Mouse (Mus musculus) heart, adult 11 months (tissue): Measurements from ENCODE around the gene Clk4.

Experiments
- DNase-seq: peaks from one replicate; pipeline ENCODE4 v3.0.0; 2022

Gene Clk4

DNA sequence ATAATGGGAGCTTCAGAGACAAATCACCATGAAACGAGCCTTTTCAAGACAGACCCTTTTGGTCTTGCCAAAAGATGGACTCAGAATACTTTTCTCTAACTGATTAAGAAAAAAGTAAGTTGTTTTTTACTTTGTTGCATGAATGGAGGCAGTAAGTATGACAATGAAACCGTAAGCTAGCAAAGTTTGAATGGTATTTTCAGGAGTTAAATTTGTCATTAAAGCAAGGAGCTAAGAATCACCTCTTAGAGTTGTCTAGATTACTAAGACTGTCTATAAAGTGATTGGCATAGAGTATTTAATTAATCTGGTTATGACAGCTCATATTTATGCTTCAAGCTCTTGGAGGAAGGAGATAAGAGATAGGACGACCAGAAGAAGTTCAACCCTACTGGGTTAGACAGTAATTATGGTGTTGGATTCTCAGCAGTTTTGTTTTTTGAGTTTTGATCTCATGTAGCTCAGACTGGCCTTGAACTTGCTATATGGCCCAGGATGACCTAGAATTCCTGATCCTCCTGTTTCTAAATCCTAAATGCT lies at the start of gene Clk4:
TSS of gene Clk4 (plus strand) at position 51 of the 540 bp plus-strand sequence.
- DNase-seq, result no peak

DNA sequence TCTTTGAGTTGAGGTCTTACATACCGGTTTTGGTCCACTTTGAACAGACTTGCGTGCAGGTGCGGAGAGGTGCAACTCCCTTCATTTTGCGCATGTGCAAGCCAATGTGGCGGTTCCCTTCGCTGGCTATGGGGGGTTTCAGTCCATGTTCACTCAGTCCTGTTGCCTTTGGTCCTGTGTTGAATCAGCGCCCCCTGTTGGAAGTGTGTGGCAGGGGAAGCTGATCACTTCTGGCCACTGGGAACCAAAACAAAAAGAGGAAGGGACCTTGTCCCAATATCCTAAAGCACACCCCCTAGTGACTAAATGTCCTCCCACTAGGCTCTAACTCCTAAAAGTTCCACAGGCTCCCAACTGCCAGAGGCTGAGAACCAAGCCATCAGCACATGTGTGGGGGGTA lies 47.5 kb upstream of the Clk4 start:
- DNase-seq, result peak; percentile 57

- DNase-seq, result peak; percentile 87
Measured at GRCm38 (mm10) chr11:51219396-51219980, 42.0 kb upstream of the Clk4 start.

GRCm38 (mm10) chr11:51220308-51220707 lies 41.2 kb upstream of the Clk4 start, which contains the start of gene Gm12569:
Gm12569 (plus strand) TSS chr11:51220473.
- peak; percentile 72 for DNase-seq

- peak; percentile 45 for DNase-seq
Measured at GRCm38 (mm10) chr11:51227104-51227503, 34.4 kb upstream of the Clk4 start.

- peak; percentile 71 for DNase-seq
Measured at GRCm38 (mm10) chr11:51234626-51235025, 26.9 kb upstream of the Clk4 start.

DNA sequence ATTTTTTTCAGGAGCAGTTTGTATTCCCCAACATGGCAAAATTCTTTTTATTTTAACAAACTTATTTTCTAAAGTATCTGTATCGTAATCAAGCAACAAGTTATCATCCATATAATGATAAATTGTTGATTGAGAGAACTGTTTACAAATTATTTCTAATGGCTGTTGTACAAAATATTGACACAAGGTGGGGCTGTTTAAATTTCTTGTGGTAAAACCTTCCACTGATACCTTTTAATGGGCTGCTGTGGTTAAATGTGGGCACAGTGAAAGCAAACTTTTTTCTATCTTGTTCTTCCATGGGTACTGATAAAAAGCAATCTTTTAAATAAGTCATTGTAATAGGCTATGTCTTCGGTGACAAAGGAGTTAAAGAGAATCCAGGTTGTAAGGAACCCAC lies 18.6 kb upstream of the Clk4 start:
- DNase-seq, result no peak

DNA sequence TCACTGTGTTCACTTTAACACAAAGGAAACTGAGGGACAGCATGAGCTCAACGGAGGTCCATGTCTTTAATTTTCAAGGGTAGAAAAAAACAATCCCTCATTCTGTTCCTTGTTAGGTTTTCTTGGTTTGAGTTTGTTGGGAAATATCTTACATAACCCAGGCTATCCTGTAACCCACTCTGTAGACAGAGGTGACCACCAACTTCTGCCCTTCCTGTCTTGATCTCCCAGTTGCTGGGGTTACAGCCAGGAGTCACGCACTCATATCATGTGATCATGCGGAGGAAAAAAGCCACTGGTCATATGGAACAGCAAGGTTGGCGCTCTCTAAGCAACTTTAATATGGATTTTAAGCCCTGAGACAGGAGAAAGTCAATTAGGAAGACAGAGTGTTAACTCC lies 4.5 kb upstream of the Clk4 start:
- peak; percentile 50 for DNase-seq

- peak; percentile 100 for DNase-seq
Measured at GRCm38 (mm10) chr11:51262342-51263285, 1.1 kb downstream of the Clk4 start, which contains the start of gene BC049762. BC049762 (minus strand) TSS chr11:51263046.

GRCm38 (mm10) chr11:51263286-51263831 lies 1.8 kb downstream of the Clk4 start:
- peak; percentile 98 for DNase-seq

GRCm38 (mm10) chr11:51264352-51264751 lies 2.8 kb downstream of the Clk4 start:
- peak; percentile 95 for DNase-seq

GRCm38 (mm10) chr11:51265326-51265725 lies 3.8 kb downstream of the Clk4 start:
- DNase-seq, result peak; percentile 91

DNA sequence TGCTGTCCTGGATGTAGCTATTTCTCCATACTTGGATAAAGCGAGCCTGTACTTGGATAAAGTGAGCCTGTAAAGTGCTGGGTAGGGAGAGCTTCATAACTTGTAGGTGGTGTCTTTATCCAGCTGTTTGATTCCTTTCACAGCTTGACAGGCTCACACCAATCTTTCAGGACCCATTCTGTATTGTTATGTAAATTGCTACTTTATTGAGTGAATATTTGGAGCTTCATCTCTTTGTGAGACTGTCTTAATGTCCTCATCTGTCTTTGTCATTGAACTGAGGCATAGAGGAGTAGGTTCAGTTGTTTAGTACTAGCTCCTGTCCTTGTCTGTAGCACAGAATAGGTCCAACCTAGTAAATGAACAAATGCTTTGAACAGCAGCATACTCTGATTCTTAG lies 12.9 kb downstream of the Clk4 start:
- DNase-seq, result peak; percentile 3

DNA sequence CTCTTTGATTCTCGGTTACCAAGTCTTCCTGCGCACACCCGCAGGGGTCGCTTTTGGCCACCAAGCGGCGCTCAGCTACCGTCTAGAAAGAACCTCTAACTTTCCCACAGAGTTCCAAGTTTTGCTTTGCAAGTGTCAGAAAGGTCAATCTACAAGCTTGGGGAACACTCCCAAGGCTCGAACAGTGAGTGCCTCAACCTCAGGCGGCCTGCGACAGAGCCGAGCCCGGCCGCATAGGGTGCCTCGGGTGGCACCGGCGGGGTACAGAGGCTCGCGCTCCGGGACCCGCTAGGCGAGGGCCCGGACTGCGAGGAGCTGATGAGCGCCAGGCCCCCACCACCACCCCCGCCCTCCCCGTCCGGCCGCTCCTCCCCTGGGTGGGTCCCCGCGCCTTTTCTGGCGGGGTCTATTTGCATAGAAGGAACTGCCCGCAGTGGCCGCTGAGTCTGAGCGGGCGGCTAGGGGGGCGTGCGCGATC lies 28.1 kb downstream of the Clk4 start, which contains the start of gene Col23a1:
TSS of gene Col23a1 (plus strand) at position 357 of the 478 bp plus-strand sequence.
- DNase-seq, result peak; percentile 97

DNA sequence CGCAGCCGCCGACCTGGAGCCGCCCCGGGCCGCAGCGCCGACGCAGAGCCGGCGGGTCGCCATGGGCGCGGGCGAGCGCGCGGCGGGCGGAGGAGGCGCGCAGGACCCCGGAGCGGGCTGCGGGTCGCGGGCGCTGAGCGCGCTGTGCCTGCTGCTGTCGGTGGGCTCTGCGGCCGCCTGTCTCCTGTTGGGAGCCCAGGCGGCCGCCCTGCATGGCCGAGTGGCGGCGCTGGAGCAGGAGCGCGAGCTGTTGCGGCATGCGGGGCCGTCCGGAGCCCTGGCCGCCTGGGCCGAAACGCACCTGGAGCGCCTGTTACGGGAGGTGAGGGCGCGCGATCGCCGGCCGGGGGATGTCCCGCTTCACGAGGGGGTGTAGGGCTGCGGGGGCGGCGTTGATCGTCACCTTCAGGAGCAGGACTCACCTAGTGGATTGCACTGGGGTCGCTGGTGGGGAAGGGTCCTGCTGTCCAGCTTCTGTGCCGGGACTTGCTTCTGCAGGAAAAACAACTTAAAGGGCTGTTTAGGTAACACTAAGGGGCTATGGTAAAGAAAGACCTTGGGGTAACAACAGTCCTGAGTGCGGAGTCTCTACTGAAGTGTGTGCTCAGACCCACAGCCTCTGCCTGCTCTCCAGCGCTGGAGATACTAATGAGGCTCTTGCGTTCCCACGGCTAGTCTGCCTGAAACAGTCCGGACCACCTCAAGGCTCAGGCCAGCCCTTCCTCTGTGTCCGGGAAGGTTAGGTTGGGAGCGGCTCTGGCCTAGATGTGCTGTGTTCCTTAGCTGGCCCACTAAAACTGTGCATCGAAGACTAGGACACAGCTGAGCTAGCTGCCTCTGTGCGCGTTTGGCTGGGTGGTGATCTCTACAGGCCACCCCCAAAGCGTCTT lies 28.8 kb downstream of the Clk4 start:
- peak; percentile 94 for DNase-seq

DNA sequence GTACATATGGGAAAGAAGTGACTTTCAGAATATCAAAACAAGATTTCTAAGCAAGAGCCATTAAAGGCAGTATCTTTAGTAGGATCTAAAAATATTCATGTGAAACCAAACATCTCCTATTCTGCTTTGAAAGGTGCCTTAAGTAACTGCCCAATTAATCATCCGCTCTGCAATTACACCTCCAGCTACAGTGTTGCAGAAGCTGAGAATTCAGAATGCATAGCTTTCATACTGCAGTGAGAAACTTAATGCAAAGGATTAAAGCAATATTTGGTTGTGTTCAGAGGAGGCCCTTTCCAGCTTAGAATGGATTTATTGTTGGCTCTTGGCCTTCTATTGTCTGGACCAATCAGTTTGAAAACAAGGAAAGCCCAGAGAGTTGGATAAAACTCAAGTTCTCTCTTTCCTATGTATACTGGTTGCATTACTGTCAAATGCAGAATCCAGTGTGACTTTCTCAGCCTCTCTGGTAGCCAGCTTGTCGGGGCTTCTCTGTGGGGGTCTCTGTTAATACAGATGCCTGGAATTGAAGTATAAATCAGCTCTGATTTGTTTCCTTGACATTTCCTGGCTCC lies 32.5 kb downstream of the Clk4 start:
- peak; percentile 50 for DNase-seq

- DNase-seq, result peak; percentile 11
Measured at GRCm38 (mm10) chr11:51295742-51296141, 34.2 kb downstream of the Clk4 start.

DNA sequence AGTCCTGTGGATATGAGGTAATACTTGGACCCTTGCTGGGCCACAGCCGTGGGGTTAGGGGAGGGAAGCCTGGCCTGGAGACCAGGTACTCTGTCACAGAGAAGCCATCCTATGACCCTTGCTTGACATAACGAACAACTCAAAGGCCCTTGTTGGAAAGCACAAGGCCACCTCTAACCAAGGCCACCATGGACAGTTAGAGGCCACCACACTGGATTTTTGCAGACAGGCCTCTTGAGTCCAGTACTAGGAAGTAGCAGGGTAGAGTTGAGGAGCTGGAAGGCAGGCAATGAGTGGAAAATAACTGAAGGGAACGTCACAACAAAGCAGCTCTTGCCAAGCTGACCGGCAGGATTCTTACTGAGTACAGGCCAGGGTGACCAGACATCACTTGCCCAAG lies 37.2 kb downstream of the Clk4 start:
- DNase-seq, result peak; percentile 70

DNA sequence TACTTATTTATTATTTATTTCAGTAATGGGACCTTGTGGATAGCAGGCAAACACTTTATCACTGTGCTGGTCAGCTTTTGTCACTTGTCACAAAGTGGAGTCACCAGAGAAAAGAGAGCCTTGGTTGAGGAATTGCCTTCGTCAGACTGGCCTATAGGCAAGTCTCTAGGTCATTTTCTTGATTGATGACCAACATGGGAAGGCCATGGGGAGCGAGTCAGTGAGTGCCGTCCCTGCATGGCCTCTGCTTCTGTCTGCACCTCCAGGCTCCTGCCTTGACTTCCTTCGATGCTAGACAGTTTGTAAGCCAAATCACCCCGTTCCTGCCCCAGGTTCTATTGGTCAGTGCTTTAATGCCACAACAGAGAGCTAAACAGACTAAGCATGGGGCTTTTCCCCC lies 40.9 kb downstream of the Clk4 start:
- DNase-seq, result no peak

DNA sequence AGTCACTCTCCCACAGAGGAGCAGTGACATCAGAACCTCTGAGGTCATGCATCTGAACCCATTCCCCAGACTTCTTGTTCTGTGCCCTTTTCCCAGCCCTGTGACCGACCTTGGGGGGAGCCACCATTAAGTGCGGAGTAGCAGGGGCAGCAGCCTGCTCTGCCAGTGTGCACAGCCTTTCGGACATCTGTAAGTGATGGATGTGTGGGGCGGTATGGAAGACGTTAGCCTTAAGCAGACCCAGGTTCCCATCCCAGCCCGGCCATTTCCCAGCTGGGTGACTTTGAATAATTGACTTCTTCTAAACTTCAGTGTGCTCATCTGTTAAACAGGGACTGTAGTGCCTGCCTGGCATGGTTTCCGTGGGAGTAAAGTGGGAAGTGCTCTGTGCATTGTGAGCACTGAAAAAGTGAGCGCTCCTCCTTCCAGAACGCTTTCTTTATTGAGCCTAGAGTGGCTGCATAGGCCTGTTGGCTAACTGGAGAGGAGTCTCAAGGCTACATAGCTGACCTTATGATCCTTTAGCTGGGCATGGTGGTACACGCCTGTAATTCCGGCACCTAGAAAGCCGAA lies 42.5 kb downstream of the Clk4 start:
- no peak for DNase-seq

DNA sequence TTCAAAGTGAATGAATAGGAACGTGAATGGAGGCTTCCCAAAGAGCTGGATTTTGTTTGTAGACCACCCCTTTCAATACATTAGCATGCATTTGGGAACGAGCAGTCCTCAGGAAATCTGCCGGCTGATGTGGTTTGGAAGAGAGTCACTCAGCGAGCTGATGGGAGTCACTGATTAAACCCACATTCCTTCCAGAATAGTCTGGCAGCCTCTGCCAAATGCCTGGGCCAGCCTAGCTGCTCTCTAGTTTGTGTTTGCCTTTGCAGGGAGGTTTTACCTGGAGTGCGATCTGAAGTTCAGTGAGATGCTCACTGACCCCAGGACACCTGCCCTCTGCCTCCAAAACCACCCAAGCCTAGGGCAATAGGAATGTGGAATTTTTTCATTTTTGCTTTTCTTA lies 46.8 kb downstream of the Clk4 start:
- no peak for DNase-seq
